Mouse (Mus musculus) heart, postnatal 4 days (tissue): Measurements from ENCODE around the gene Gse1. TPM values are rescaled to one million over a fixed set of nuclear protein-coding genes. Genes with fewer than 3 reads are reported as not detected.

Experiments
- DNase-seq: peaks from one replicate; pipeline ENCODE4 v3.0.0; 2021
- total RNA-seq, 2 experiments: library from RNA; stranded (reverse); gene quantifications; 2 replicates each; pipeline ENCODE4 v1.2.3; 2021

Gse1 gene
- total RNA-seq, 2 experiments from 2014 or later = 33.5 to 37.4 TPM

- peak; percentile 75 for DNase-seq
Observed at GRCm38 (mm10) chr8:120404609-120405036, 176.4 kb downstream of the Gse1 start.

- DNase-seq = no peak
Observed at GRCm38 (mm10) chr8:120406008-120406632, 177.9 kb downstream of the Gse1 start.

DNA sequence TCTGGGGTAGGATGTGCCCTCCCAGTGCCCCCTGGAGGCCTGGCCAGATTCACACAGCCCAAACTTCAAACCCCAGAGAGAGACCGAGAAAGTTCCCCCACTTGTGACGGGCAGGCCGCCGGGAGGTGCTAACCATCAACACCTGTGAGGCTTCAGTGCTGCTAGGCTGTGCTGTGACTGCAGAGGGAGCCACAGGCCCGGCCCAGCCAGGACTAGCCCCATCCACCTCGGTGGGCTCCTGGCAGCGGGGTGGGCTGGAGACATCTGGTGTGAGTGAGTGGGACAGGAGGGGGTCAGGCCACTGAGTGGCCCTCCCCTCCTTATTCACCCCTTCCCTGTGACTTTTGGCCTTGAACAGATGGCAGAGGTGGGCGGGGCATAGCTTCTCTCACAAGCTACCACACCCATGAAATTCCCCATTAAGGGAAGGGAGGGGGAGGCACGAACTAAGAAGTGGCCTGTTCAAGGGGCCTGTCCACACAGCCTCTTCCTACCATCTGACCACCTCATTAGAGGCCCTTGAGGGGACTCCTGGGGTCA lies 179.5 kb downstream of the Gse1 start:
- DNase-seq = peak; percentile 55

DNA sequence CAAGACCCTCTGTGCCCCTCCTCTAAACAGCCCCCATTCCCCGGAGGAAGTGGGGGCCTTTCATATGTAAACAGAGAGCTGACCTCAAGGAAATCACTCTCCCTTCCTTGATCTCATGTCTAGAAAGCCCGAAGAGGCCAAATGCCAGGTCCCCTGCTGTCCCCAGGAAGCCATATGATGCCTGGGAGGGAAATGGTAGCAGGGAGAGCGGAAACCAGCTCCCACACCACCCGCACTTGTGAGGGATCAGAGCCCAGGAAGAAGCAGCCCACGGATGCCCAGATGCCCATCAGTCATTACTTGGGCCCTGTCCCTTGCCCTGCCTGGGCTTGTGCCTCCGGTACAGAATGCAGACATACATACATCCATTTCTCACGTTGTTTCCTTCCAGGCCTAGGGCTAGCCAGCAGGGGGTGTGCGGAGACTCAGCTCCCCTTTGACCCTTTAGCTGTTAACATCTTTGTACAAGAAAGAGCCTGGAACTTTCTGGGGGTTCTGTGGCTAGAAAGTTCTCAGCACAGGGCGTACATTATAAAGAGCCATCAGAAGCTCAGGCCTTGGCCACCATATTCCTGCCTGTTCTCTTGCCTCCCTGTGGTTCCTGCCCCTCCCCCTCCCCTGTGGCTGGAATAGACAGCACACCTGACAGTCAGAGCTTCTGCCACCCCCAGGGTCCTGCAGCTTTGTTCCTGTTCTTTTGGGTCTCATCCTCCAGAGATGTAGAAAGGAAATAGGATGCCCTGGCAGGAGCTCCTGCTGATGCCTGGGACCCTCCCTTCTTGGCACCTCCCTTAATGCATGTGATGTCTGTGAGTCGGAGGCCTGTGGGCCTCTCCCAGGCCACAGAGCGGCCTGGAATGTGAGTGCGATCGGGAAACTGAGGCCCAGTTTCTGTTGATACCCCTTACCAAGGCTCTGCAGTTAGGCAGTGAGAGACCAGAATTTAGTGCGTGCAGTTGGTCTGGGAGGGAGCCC lies 180.3 kb downstream of the Gse1 start:
- DNase-seq = no peak

GRCm38 (mm10) chr8:120409371-120410013 lies 181.2 kb downstream of the Gse1 start:
- no peak for DNase-seq

- DNase-seq = no peak
Observed at GRCm38 (mm10) chr8:120411059-120411458, 182.8 kb downstream of the Gse1 start.

DNA sequence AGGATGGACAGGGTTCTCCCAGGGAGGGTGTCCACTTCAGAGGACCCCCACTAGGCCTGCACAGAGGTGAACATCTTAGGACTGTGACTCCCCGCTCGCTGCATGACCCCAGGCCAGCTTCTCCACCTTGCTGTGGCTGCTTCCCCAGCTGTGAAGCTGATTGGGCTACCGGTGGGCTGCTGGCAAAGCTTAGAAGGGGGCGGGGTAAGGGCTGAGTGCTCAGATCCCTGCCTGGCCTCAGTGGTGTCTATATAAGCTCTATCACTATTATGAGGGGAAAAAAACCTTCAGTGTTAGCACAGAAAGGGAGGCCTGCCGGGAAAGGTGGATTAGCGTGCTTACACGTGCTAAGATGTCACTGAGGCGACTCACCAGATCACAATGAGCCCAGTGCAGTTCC lies 183.6 kb downstream of the Gse1 start:
- DNase-seq = no peak

GRCm38 (mm10) chr8:120412357-120412756 lies 184.1 kb downstream of the Gse1 start:
- DNase-seq = no peak

DNA sequence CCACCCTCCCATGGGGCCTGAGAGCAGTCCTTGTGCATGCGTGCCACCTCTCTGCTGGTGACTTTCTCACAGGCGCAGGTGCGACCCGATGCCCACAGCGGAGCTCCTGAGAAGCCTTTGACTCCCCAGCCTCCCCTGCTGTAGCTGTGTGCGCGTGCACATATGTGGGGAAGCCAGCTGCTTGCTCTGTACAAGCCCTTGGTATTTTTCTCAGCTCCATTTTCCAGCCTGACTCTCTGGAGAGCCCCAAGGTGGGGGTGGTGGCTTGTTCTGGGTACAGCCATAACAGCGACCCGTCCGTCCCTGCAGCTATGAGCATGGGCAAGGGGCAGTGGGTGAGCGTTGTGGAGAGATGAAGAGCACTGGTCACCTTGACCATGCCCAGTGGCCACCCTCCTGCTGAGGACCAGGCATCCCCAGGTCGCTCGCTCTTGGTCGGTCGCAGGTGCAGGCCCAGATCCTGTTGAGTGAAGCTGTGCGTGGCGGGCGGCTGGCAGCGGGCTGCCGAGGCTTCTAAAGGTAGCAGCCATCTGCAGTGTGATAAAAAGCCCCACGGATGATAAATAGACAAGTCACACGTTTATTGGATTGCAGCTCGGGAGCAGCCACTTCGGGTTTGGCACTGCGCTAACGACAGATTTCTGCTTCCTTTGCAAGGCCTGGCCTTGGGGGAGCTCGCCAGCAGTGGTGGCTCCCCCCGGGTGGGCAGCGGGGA lies 184.8 kb downstream of the Gse1 start:
- DNase-seq = no peak

DNA sequence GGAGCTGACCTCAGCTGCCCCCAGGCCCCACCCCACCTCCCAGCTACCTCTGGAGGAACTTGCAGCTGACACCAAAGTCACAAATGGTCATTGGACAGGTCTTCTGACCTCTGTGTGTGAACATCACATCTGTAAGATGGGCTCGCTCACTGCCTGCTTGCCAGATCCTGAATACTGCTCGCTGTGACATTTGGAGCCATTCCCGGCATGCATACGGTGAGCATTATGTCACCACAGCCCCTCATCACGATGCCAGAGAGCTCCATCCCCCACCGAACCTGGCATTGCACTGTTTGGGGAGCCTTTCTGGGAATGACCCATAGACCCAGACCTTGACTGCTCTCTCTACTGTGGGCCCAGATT lies 185.4 kb downstream of the Gse1 start:
- no peak for DNase-seq

GRCm38 (mm10) chr8:120414216-120414615 lies 186.0 kb downstream of the Gse1 start:
- no peak for DNase-seq

GRCm38 (mm10) chr8:120415474-120415873 lies 187.2 kb downstream of the Gse1 start:
- DNase-seq = no peak

- no peak for DNase-seq
Observed at GRCm38 (mm10) chr8:120416173-120416521, 187.9 kb downstream of the Gse1 start.

DNA sequence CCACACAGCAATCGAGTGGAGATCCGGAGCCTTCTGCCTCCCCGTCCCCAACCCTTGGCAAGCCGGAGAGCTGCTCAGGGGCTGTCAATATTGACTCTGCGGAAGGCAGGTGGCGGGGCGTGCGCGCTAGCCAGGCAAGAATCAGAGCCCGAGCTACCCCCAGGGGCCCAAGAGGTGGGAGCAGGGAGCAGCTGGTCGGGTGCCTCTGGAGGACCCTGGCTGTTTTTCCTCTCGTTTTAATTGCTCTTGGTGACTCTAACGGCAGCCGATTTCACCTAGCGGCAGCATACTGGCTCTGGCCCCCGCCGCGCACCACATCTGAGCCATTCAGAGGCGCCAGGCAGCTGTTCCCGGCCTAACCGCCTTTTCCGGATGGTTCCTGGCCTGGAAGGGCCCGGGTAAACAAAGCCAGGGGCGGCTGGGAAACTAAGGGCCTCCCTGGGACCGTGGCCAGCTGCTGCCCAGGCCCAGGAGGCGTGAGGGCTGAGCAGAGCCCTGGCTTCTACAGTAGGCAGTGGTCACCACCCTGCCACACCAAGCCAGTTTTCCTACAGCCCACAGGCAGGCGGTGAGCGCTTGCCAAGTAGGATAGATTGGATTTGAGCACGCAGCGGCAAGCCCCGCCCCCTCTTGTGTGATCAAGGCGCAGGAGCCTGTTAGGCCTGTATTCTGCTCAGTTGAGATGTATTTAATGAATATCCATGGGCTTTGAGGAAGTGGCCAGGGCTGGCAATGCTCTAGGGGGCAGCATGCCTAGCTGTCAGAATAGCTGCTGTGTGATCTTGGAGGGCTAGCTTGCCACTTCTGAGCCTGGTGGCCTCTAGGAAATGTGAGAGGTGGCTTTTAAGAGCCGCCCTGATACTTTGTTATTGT lies 188.5 kb downstream of the Gse1 start:
- DNase-seq = peak; percentile 82

- no peak for DNase-seq
Observed at GRCm38 (mm10) chr8:120418188-120418587, 189.9 kb downstream of the Gse1 start.

- DNase-seq = no peak
Observed at GRCm38 (mm10) chr8:120419675-120420074, 191.4 kb downstream of the Gse1 start.

GRCm38 (mm10) chr8:120420226-120420625 lies 192.0 kb downstream of the Gse1 start:
- DNase-seq = no peak

DNA sequence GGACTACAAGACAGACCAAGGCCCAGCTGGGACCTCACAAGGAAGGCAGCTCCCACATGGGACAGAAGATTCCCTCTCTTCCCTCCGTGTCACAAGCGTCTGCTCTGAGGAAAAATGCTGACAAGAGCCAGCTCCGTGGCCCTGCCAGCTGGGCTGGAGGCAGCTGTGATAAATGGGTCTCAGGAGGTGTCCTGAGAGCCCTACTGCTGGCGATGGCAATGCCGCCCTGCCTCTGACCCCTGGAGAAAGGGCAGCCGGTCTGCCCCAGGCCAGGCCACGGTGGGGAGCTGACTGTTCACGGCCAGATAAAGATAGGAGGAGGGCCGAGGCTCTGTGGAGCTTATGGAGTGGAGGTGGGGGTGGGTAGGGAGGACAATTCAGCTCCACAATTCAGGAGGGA lies 193.4 kb downstream of the Gse1 start:
- DNase-seq = peak; percentile 43

DNA sequence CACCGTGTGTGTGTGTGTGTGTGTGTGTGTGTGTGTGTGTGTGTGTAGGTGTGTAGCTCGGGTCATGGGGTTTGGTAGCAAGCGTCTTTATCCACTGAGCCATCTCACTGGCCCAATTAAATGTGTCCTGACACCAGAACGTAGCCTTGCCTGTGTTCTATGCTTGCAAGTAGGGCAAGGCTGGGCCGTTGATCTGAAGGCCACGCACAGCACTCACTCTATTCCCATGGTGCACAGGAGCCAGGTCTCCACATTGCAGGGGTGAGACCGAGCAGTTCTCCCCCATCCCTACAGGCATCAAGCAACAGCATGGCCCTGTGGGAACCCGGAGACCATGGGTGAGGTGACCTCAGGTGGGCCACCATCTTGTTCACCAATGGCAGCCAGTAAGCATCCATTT lies 194.0 kb downstream of the Gse1 start:
- no peak for DNase-seq

DNA sequence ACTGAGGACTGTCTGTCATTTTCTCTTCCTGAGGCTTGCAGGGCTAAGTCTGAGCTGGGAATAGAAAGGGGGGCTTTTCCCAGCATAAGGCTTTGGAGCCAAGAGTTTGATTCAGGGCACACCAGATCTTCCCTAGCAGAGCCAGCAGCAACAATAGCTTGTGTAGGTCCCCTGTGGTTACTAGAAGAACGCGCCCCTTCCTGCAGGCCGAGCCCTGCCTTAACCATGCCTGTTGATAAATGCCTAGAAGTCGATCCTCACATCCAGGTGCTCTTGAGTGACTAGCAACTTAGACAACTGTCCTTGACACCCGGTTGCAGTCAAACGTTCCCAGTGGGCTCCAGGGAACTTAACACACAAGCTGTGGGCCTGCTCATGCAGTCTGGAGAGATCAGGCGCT lies 195.3 kb downstream of the Gse1 start:
- no peak for DNase-seq

- no peak for DNase-seq
Observed at GRCm38 (mm10) chr8:120424829-120425198, 196.6 kb downstream of the Gse1 start.
